Mouse (Mus musculus) brain, embryonic 18.5 days (tissue): ENCODE results near the gene Rufy2.

ENCODE experiments used
- DNase-seq: peaks from one replicate; pipeline ENCODE4 v3.0.0-alpha.2; 2012; ENCODE audit warnings: low read depth, low spot score

Rufy2 gene

DNA sequence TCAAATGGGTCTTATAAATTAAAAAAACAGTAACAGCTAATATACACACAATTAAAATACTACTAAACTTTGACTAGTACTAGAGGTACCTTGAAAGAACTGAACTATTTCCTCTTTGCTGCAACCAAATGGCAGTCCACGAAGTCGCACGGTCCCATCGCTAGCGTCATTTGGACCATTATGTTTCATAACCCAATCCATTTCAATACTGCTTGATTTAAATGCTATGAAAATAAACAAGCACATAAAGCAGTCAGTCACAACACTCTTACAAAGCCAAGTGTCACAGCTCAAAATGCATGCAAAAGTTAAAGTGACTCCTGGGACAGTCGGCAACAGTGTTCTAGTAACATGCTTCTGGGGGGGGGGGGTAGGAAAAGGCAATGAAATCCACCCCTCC lies 39.3 kb downstream of the Rufy2 start:
- DNase-seq: no peak

- DNase-seq: no peak
Observed at GRCm38 (mm10) chr10:63021702-63022101, 41.7 kb downstream of the Rufy2 start.

DNA sequence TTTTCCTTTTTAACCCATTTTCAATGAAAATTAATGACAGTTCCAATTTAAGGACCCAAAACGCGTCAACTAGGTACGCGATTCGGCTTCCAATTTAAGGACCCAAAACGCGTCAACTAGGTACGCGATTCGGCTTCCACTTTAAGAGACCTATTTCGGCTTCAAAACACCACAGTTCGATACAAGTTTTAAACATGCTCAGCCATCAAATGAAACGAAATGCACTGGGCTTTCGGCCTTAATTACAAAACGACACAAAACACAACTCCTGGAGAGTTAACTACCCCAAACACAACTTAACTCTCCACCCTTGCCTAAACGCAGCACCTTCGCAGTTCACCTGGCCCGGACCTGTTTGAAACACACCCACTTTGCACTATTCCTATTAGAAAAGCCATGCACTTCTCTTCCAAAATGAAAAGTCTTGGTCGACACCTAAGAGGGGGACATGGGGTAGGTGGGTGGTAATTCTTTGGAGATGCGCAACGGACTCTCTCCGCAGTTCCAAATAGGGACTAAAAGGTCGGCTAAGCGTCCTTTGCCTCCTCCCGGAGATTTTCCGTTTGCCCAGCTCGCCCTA lies 42.6 kb downstream of the Rufy2 start:
- no peak for DNase-seq

DNA sequence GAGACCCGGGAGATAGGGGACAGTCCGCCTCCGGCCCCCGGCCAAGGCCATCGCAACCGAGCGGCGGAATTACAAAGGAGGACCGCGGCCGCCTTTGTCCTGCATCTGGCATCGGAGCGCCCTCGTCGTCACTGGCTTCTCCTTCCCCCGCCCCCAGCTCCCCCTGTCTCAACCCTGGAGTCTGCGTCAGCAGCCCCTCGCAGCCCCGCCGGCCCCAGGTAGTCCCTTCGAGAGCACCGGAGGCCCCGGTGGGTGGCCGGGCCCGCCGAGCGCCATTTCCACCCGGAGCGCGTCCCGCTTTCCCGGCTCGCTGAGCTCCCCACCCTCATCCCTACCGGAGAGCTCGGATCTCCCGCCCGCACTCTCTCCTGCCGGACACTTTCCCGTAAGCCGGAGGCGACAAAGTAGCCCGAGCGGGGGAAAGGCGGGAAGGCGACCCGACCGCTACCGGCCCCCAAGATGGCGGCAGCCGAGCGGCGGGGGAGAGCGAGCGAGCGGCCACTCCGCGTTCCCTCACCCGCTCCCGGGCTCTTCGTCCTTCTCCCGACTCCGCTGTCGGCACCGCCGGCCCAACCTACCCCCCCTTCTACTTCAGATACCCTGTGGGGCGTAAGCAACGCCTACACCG lies 43.2 kb downstream of the Rufy2 start:
- no peak for DNase-seq

- DNase-seq: peak; percentile 96
Observed at GRCm38 (mm10) chr10:63023749-63024579, 43.9 kb downstream of the Rufy2 start, which contains the start of the genes Hnrnph3 and Pbld2. Gene Hnrnph3, minus strand, starts transcription at chr10:63024217. Gene Pbld2, plus strand, starts transcription at chr10:63024315.

GRCm38 (mm10) chr10:63024580-63024910 lies 44.5 kb downstream of the Rufy2 start:
- no peak for DNase-seq

GRCm38 (mm10) chr10:63025016-63025415 lies 45.0 kb downstream of the Rufy2 start:
- DNase-seq: no peak

DNA sequence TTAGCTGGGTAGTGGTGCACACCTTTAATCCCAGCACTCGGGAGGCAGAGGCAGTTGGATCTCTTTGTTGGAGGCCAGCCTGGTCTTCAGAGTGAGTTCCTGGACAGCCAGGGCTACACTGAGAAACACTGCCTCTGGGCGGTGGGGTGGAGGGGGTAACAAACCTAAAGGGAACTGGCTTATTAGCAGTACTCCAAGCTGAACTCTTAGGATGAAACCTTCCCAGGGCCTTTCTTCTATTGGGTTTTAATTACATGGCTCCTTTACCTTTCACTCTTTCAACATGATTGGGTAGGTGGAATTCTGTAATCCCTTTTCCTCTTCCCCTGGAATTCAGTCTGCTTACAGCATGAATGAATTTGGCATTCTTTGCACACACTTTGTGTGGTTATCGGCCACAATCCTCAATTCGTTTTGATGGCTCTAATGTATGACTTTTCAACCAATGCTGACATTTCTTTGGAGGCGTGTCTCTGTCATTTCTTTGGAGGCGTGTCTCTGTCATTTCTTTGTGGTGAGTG lies 45.5 kb downstream of the Rufy2 start:
- DNase-seq: no peak

DNA sequence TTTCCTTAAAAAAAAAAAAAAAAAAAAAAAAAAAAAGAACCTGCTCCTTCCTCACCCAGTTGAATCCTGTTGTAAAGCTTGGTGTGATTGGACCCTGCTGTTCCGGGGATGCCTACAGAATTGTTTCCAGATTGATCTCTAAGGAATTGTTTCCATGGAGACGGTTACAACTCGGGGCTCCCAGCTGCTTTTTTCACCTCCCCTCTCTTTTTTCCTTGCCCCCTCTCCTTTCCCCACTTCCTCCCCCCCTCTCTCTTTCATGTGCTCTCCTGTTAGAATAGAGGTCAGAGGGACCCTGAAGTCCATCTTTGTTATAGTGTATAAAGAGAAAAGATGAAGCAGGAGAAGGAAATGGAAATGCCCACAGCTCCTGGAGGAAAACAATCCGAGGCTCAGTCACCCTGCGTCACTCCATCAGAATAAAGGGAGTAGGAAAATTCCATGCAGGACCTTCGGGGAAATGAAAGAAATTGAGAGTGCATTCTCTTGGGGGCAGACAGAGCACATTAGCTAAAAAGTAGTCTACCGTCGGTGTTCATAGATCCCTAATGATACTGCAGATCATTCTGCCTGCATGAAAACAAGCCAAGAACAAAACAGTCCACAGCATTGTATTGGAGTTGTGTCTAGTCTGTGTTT lies 46.3 kb downstream of the Rufy2 start:
- peak; percentile 74 for DNase-seq

DNA sequence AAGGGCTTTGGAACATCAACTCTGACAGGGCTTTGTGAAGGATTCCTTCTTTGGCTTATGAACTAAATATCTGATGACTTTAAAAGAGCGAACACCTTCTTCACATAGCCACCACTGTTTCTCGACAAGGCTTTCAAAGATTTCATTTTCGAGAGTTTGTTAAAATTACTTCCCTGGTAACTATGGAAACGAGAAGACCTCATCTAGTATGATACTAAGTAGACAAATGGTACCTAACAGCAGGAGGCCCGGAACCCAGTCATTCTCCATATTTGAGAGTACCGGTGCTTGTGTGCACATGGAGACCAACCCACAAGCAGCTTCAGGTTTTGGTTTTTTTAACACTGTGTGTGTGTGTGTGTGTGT lies 46.8 kb downstream of the Rufy2 start:
- no peak for DNase-seq

DNA sequence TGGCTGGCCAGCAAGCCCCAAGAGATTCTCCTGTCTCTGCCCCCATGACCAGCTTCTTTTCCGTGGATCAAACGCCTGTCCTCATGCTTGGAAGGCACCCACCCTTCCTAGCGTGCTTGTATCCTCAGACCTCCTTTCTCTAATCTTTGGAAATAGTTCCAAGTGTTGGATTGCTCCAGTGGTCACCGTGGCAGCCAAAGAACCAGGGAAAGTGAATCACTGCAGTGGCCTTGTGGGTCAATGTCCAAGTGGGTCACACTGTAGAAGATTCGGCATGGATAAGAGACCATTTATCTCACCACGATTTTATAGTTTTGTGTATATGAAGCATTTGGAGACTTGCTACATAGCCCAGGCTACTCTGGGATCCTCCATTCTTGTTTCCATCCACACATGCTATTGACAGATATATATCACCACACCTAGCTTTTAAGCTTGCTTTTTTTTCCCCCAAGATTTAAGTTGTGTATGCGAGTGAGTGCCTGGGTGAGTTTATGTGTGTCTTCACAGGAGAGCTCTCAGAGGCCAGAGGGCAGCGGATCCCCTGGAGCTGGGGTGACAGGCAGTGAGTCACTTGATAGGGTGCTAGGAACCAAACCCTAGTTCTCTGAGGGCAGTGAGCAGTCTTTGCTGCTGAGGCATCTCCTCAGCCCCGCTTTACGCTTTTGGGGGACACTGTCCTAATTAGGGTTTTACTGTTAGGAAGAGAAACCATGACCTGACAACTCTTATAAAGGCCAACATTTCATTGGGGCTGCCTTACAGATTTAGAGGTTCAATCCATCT lies 47.5 kb downstream of the Rufy2 start:
- no peak for DNase-seq

DNA sequence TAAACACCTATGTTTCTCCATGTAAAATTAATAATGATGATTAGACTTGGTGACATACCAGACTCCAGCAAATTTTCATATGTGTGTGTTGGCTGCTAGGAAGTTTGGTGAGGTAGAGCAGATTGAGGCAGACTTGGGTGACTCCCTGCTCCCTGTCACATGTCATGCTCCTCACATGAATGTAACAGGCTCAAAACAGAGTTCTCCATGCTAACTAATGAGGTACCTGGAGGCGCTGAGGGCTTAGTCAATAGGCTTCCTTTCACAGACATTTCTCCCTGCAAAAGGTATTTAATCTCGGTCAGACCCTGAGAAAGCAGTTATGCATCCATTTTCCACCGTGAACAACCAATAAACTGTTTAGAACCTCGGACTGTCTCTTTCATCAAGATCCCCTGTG lies 48.4 kb downstream of the Rufy2 start:
- no peak for DNase-seq

- no peak for DNase-seq
Observed at GRCm38 (mm10) chr10:63032267-63032666, 52.2 kb downstream of the Rufy2 start.

DNA sequence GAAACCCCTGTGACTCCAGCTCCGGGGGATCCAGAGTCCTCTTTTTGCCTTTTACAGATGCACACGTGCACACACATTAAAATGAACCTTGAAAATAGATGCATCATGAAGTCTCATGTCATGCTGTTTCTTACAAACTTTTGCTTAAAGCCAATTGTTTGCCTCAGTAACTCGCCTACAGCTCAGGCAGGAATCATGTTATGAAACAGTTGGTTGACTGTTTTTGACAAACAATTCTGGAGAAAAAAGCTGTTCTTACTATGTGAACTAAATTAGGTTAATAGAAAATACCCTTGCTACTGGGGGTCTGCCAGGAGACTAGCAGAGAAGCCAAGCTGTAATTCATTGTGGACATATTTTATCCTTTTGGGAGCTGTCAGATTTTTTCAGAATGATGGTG lies 52.9 kb downstream of the Rufy2 start:
- no peak for DNase-seq

DNA sequence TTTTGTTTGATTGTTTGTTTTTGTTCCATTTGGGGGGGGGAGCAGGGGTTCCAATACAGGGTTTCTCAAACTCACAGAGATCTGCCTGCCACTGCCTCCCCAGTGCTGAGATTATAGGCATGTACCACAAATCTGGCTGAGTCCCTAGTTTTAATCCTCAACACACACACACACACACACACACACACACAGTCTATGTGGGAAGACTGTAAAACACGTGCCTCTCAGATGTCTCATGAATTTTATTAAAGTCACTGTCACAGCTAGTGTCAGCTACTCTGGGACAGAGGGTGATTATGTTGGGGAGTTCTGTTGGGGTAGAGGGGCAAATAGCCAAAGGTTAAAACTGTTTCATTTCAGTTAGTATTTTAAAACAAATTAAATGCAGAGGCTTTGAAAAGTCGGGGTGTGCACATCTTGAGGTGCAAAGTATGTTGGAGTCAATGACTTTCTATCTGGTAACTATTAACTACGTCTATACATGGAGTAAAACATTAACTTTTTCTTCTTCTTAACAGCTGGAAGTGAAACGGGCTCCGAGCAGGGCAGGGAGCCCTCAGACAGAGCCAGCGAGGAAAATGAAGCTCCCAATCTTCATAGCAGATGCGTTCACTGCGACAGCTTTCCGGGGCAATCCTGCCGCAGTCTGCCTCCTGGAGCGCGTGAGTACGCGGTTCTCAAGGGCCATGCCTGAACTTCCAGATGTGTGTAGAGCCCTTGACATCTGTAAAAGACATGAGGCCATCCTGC lies 58.7 kb downstream of the Rufy2 start:
- no peak for DNase-seq

- DNase-seq: no peak
Observed at GRCm38 (mm10) chr10:63039867-63040628, 60.0 kb downstream of the Rufy2 start.

- DNase-seq: no peak
Observed at GRCm38 (mm10) chr10:63043154-63043553, 63.1 kb downstream of the Rufy2 start.

GRCm38 (mm10) chr10:63047751-63048150 lies 67.7 kb downstream of the Rufy2 start:
- no peak for DNase-seq

- DNase-seq: no peak
Observed at GRCm38 (mm10) chr10:63049106-63049505, 69.1 kb downstream of the Rufy2 start.

DNA sequence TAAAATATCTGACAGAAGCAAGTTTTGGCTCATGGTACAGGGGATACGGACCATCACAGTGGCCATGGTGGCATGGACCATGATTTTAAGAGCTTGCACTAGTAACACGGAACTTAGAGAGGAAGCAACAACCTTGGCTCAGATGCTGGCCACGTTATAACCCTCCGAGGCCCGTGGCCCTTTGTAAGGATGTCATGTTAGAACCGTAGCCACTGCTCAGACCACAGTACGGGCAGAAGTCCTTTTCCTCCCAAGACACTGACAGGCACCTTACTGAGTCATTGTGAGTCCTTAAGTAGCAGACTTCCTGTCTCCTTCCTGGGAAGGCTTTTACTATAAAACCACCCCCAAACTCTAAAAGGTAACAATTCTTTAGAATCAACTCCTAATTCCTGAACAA lies 71.2 kb downstream of the Rufy2 start:
- DNase-seq: no peak
